9 mouse cellular contexts compared by ENCODE assay signal in the genomic region with DNA sequence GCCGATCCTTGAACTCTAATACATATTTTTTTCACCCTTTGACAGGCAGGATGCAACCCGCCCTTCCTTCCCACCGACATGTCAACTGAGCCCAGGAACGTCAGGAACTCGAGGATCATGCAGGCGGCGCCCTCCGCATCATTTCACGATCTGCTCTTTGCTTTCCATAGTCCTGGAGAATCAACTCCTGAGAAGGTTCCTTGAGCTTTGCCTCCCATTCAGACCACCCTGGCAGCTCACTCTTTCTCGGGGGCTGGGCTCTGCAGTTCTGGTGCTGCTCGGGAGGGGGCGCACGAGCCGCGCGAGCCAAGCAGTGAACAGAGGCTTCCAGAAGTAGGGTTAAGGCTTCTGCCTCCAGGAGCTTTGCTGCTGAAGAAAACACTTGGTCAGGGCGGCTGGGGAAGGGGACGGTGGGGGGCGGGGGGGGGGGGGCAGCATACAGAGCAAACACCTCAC. TPM values are rescaled to one million over a fixed set of nuclear protein-coding genes. Genes with fewer than 3 reads are reported as not detected.
DNase-seq lines count a peak whose midpoint lies in the region; ATAC-seq and TF ChIP-seq lines count a peak whose summit lies in the region.
"Had no signal": no experiment of that assay in that cellular context is flagged by ENCODE, and none has a peak within 500 bp of the region (broad histone marks: within the 10 kb centered on the region; RNA-seq: fewer than 3 reads in every experiment).

No protein-coding gene starts in this region.

- no peaks in the 10 kb centered on the region for H3K36me3 ChIP-seq in hindbrain, embryonic 16.5 days (ENCODE audit: control insufficient read depth, insufficient read depth, low read length)

- no peaks in the 10 kb centered on the region for H3K9me3 ChIP-seq in hindbrain, embryonic 16.5 days (ENCODE audit: control insufficient read depth, low read length)

- H3K27me3 ChIP-seq in Patski, result peaks cover 4% of the 10 kb centered on the region
- H3K27me3 ChIP-seq in hindbrain, embryonic 16.5 days (replicated peaks; ENCODE audit: control insufficient read depth, insufficient read depth, low read length), result no peaks in the 10 kb centered on the region

- peak overlapping the region; percentile 51 for H3K4me2 ChIP-seq in hindbrain, embryonic 16.5 days (ENCODE audit: low read length)

- intact Hi-C loops in left cerebral cortex, adult 2 months (cut with DNase I), result loop anchor here (5.0 kb wide), 3 partner anchors 71 to 951 kb away; partner anchors contain the start of genes Gen1 and Smc6

- peak; percentile 80 for ATAC-seq in Patski
- peak; percentile 87 for ATAC-seq in hindbrain, embryonic 16.5 days
- peak; percentile 97 for ATAC-seq in megakaryocyte, adult 5-6 weeks (ENCODE audit: poor library complexity, severe bottlenecking)

- no peaks in the 10 kb centered on the region for H3K4me1 ChIP-seq in hindbrain, embryonic 16.5 days (ENCODE audit: control insufficient read depth, insufficient read depth, low read depth, low read length)

- CTCF ChIA-PET in Patski (lab: Charles Lee), result interaction anchor here (0.7 to 1.9 kb wide), 11 partner anchors 8 to 207 kb away, joined by 3 to 6 read pairs (median 4); no protein-coding TSS in a partner anchor

- TF ChIP-seq CTCF in Patski (IDR thresholded peaks at IDR 0.05), result peak; percentile 92
- TF ChIP-seq CTCF in left cerebral cortex, adult 2 months (IDR thresholded peaks at IDR 0.05), result peak; percentile 87

- H3K27ac ChIP-seq in hindbrain, embryonic 16.5 days (ENCODE audit: low read depth, low read length), result no peak overlapping the region
- H3K27ac ChIP-seq in left cerebral cortex, adult 2 months, result no peak overlapping the region

- POLR2A ChIA-PET in Patski (lab: Charles Lee), result no interaction called here

- peak overlapping the region; percentile 28; the same call in 1 of the 2 replicates for H3K9ac ChIP-seq in hindbrain, embryonic 16.5 days (ENCODE audit: low read depth, low read length)

- 11% methylated on average over 16 of the region's 19 CpGs for WGBS in hindbrain, embryonic 16.5 days

- DNase-seq in Patski (ENCODE audit: low read depth, low spot score), result no peak
- DNase-seq in cerebellum, postnatal 36 days, result peak; percentile 60 to 64
- DNase-seq in gastrocnemius, adult 8-10 months (ENCODE audit: low spot score in 2 of 2), result peak; percentile 73 to 80
- peak; percentile 66 to 73 for DNase-seq in left cerebral cortex, adult 2 months (ENCODE audit: extremely low spot score in 1 of 2, low spot score in 2 of 2)
- DNase-seq in right cerebral cortex, adult 18-20 months, result peak; percentile 49
- peak; percentile 43 to 65 for DNase-seq in urinary bladder, adult 18-20 months (ENCODE audit: low spot score in 2 of 2)

- in situ Hi-C loops in Patski (cut with MboI; ENCODE audit: low pct_unique_long_range_greater_than_20kb), result no loop called here

- H3K4me3 ChIP-seq in hindbrain, embryonic 16.5 days (ENCODE audit: low read length), result 0 out of 2 replicates have a peak overlapping the region, but pooled peaks have one; percentile 5
- peak overlapping the region; percentile 23; the same call in 1 of the 2 replicates for H3K4me3 ChIP-seq in left cerebral cortex, adult 2 months

RNA-seq across cellular contexts. Expression of gene Msgn1, which starts 12.6 kb away (rescaled TPM):
- not detected for polyA plus RNA-seq in Patski (2021)
- total RNA-seq in gastrocnemius, adult 8-10 months (2022), result not detected
- not detected in 2 replicates for polyA plus RNA-seq in hindbrain, embryonic 16.5 days (2015; fragmentation: Nextera tagmentation; extraction: Ambion mirVana)
- total RNA-seq in left cerebral cortex, adult 2 months (2021), result not detected
- not detected in 2 replicates for total RNA-seq in megakaryocyte, adult 5-6 weeks (2015)
- total RNA-seq in megakaryocyte, adult 5-6 weeks (2017), result 0.92 TPM in 1 of 2 replicates, not detected in the other
- total RNA-seq: left cerebral cortex, postnatal 10 days had no signal

RNA-seq across cellular contexts. Expression of gene Kcns3, which starts 45.3 kb away (rescaled TPM):
- polyA plus RNA-seq in Patski (2021), result not detected
- total RNA-seq in gastrocnemius, adult 8-10 months (2022), result 1 to 10 TPM in 1 of 4 experiments, under 1 TPM in 3; 0.65 to 1.1 (median 0.75) TPM
- 0.87 and 1.3 TPM in 2 replicates for polyA plus RNA-seq in hindbrain, embryonic 16.5 days (2015; fragmentation: Nextera tagmentation; extraction: Ambion mirVana)
- 1 to 10 TPM; 7.1 to 7.9 TPM for total RNA-seq in left cerebral cortex, adult 2 months (2021)
- total RNA-seq in megakaryocyte, adult 5-6 weeks (2015), result not detected in 2 replicates
- not detected in 2 replicates for total RNA-seq in megakaryocyte, adult 5-6 weeks (2017)
